Mouse (Mus musculus) thymus, adult 2 months (tissue): ENCODE measurements around the gene Otud1. TPM values are rescaled to one million over a fixed set of nuclear protein-coding genes. Genes with fewer than 3 reads are reported as not detected.

ENCODE experiments used
- DNase-seq: peaks from one replicate; pipeline ENCODE4 v3.0.0; 2021
- H3K27ac ChIP-seq: fragments of 200-500 bp; 2 replicates; pipeline ENCODE4 v1.5.1; 2012; ENCODE audit warnings: low read length, control low read depth; ENCODE audit not compliant: control insufficient read depth, insufficient read depth
- H3K27me3 ChIP-seq: fragments of 200-500 bp; 2 replicates; pipeline ENCODE4 v1.6.1; 2012; ENCODE audit warnings: mild to moderate bottlenecking, low read length, moderate library complexity, mixed read lengths; ENCODE audit not compliant: control insufficient read depth, insufficient read depth
- H3K36me3 ChIP-seq: fragments of 200-500 bp; 2 replicates; pipeline ENCODE4 v1.6.1; 2012; ENCODE audit warnings: mild to moderate bottlenecking, low read length, moderate library complexity; ENCODE audit not compliant: control insufficient read depth, insufficient read depth
- H3K4me1 ChIP-seq: fragments of 200-500 bp; replicated peaks from 2 replicates; pipeline ENCODE4 v1.6.1; 2012; ENCODE audit warnings: low read length; ENCODE audit not compliant: control insufficient read depth, insufficient read depth
- H3K4me3 ChIP-seq: fragments of 200-500 bp; 2 replicates; pipeline ENCODE4 v1.5.1; 2012; ENCODE audit warnings: mild to moderate bottlenecking, low read length, control low read depth, moderate library complexity; ENCODE audit not compliant: control insufficient read depth, insufficient read depth
- CTCF ChIP-seq: fragments of 200-500 bp; IDR thresholded peaks from 2 replicates; pipeline ENCODE4 v1.5.1; 2012; ENCODE audit warnings: mild to moderate bottlenecking, control low read depth, low read length, moderate library complexity, borderline replicate concordance; ENCODE audit not compliant: control insufficient read depth, poor library complexity, insufficient read depth; ENCODE audit errors: extremely low read depth
- POLR2A ChIP-seq: fragments of 200-500 bp; IDR thresholded peaks from 2 replicates; pipeline ENCODE4 v1.6.1; 2012; ENCODE audit warnings: mild to moderate bottlenecking, low read length, control low read depth, moderate library complexity; ENCODE audit not compliant: control insufficient read depth, poor library complexity, insufficient read depth; ENCODE audit errors: extremely low read depth
- WGBS: fragments of 180-500 bp; shearing (Covaris S2); methylation state at CpG from one replicate; pipeline ENCODE4 v1.1.7; 2018; 5-methylcytosine and 5-hydroxymethylcytosine counted together
- polyA plus RNA-seq: library from polyadenylated mRNA; depleted of rRNA; stranded (reverse); fragments of >200 nt; gene quantifications from 2 replicates; pipeline ENCODE4 v1.2.3, GENCODE M21; 2012; rRNA removed

The Otud1 gene
- polyA plus RNA-seq, 1 experiment = 16.1 TPM

DNA sequence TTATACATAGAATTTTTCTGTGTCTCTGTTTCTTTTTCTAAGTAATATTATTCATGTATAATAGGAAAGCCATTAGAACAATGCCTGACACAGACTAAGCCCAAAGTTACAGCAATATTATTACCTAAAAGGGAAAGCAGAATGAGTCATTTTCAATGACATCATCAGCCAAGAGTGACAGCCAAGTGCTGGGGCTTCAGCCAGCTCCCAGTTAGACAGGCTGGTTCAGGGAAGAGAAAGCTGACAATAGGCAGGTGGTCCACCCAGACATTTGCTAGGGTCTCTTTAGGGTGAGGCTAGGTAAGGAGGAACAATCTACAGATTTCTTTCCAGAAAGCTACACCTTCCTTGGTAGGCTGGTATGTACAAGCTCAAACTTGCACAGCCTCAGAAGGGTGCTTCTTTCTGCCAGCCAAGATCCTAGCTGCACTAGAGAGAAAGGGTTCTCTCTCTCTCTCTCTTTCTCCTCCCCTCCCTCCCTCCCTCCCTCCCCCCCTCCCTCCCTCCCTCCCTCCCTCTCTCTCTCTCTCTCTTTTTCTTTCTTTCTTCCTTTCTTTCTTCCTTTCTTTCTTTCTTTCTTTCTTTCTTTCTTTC lies 45.6 kb downstream of the Otud1 start:
- no peak overlapping the region for H3K27ac ChIP-seq
- no peaks in the 10 kb centered on the region for H3K4me1 ChIP-seq
- H3K36me3 ChIP-seq = no peaks in the 10 kb centered on the region
- no peak for DNase-seq
- no peak overlapping the region for H3K4me3 ChIP-seq
- no peaks in the 10 kb centered on the region for H3K27me3 ChIP-seq
- TF ChIP-seq CTCF = no peak
- no peak for TF ChIP-seq POLR2A

DNA sequence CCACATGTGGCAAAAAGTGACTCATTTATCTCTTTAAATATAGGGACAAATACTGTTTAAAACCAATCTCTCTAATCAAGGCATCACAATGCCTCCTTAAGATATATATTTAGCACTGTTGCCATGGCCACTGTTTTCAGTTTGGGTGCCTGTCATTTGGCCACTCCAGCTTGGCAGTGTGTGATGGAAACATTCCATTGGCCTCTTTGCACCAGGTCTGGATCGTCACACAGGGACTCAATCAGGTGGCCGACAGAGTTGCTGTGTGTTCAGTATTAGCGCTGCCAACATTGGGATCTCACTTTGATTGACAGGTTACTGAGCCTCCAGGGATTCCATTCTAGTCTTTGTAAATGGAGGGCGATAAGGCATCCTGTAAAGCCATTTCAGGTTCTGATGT lies 46.1 kb downstream of the Otud1 start:
- Histone ChIP-seq H3K27me3 (no peaks in the 10 kb centered on the region), H3K27ac (no peak overlapping the region), H3K4me3 (no peak overlapping the region), H3K4me1 (no peaks in the 10 kb centered on the region), H3K36me3 (no peaks in the 10 kb centered on the region)
- TF ChIP-seq POLR2A = no peak
- TF ChIP-seq CTCF = no peak
- no peak for DNase-seq
- WGBS = 79% methylated on average over 4 of the region's 4 CpGs

GRCm38 (mm10) chr2:19704272-19704671 lies 46.7 kb downstream of the Otud1 start:
- no peaks in the 10 kb centered on the region for H3K4me1 ChIP-seq
- no peak overlapping the region for H3K27ac ChIP-seq
- no peak for DNase-seq
- H3K27me3 ChIP-seq = no peaks in the 10 kb centered on the region
- H3K36me3 ChIP-seq = no peaks in the 10 kb centered on the region
- H3K4me3 ChIP-seq = no peak overlapping the region
- TF ChIP-seq CTCF (no peak), POLR2A (no peak)

GRCm38 (mm10) chr2:19706886-19707285 lies 49.3 kb downstream of the Otud1 start:
- H3K36me3 ChIP-seq = no peaks in the 10 kb centered on the region
- no peaks in the 10 kb centered on the region for H3K27me3 ChIP-seq
- TF ChIP-seq POLR2A (no peak), CTCF (no peak)
- H3K4me1 ChIP-seq = no peaks in the 10 kb centered on the region
- no peak overlapping the region for H3K4me3 ChIP-seq
- 65% methylated on average over 4 of the region's 4 CpGs for WGBS
- H3K27ac ChIP-seq = no peak overlapping the region
- DNase-seq = no peak

Other genes with a start within 250 kb of the Otud1 start
- gene Ptf1a, start 212.1 kb upstream of the Otud1 start, polyA plus RNA-seq = 0.28 and 0.32 TPM in 2 replicates
- not detected in 2 replicates for gene 4921504E06Rik, start 103.8 kb upstream of the Otud1 start, polyA plus RNA-seq